Mouse (Mus musculus) embryonic fibroblast, embryonic 13.5 days (primary cell): ENCODE measurements around the gene Nipsnap1.

Experiments
- CTCF ChIP-seq: IDR thresholded peaks from 2 replicates; pipeline ENCODE4 v1.5.1; 2011; ENCODE audit warnings: mild to moderate bottlenecking, control low read depth, low read length, moderate library complexity, borderline replicate concordance; ENCODE audit not compliant: insufficient read depth
- POLR2A ChIP-seq: IDR thresholded peaks from 2 replicates; pipeline ENCODE4 v1.6.1; 2011; ENCODE audit warnings: low read depth, mild to moderate bottlenecking, control low read depth, low read length, moderate library complexity

GRCm38 (mm10) chr11:4853021-4853420, 20.7 kb upstream of the Nipsnap1 start:
- no peak for TF ChIP-seq CTCF
- no peak for TF ChIP-seq POLR2A
